Mouse (Mus musculus) myocyte (in vitro differentiated cells): ENCODE measurements at regions not wholly inside any gene's neighbourhood (a gene's known extent, or its start where the extent isn't known, plus 50 kb on each side); places are given as distances from the start of the nearest gene placed in this dataset.

Source experiments
- H3K27me3 ChIP-seq: one replicate; pipeline ENCODE4 v1.6.1; 2011; ENCODE audit not compliant: control insufficient read depth, insufficient read depth, insufficient read length
- H3K36me3 ChIP-seq: one replicate; pipeline ENCODE4 v1.6.1; 2011; ENCODE audit not compliant: control insufficient read depth, insufficient read depth
- H3K4me2 ChIP-seq: one replicate; pipeline ENCODE4 v1.6.1; 2011; ENCODE audit warnings: low read depth, control low read depth
- H3K4me3 ChIP-seq: one replicate; pipeline ENCODE4 v1.5.1; 2011; ENCODE audit warnings: mild to moderate bottlenecking, control low read depth, moderate library complexity
- H3K79me2 ChIP-seq: one replicate; pipeline ENCODE4 v1.6.1; 2011; ENCODE audit not compliant: control insufficient read depth, insufficient read depth
- H3ac ChIP-seq: one replicate; pipeline ENCODE4 v1.6.1; 2011; ENCODE audit not compliant: control insufficient read depth, insufficient read length
- CEBPB ChIP-seq: IDR thresholded peaks from 2 replicates; pipeline ENCODE4 v1.6.1; 2011; ENCODE audit warnings: mild to moderate bottlenecking, moderate library complexity; ENCODE audit not compliant: poor library complexity, insufficient read depth, severe bottlenecking
- E2F4 ChIP-seq: IDR thresholded peaks from one replicate; pipeline ENCODE4 v1.6.1; 2011; ENCODE audit warnings: mild to moderate bottlenecking, control low read depth, moderate library complexity; ENCODE audit not compliant: insufficient read depth
- MAX ChIP-seq: IDR thresholded peaks from one replicate; pipeline ENCODE4 v1.6.1; 2011; ENCODE audit warnings: low read depth, mild to moderate bottlenecking, control low read depth
- MYOD1 ChIP-seq, 3 experiments: IDR thresholded peaks; one replicate each; pipeline ENCODE4 v1.6.1; 2011; ENCODE audit warnings: control low read depth in 2 of 3, low read depth in 2 of 3, mild to moderate bottlenecking in 2 of 3, moderate library complexity in 1 of 3; ENCODE audit not compliant: insufficient read length in 2 of 3, control insufficient read depth in 1 of 3
- MYOG ChIP-seq, 3 experiments: IDR thresholded peaks; one replicate each; pipeline ENCODE4 v1.6.1; 2011; ENCODE audit warnings: control low read depth in 2 of 3, low read depth in 2 of 3, mild to moderate bottlenecking in 2 of 3; ENCODE audit not compliant: insufficient read length in 2 of 3, control insufficient read depth in 1 of 3, insufficient read depth in 1 of 3
- POLR2A ChIP-seq: IDR thresholded peaks from one replicate; pipeline ENCODE4 v1.6.1; 2011; ENCODE audit warnings: low read depth, mild to moderate bottlenecking, control low read depth, moderate library complexity; ENCODE audit not compliant: insufficient read length
- POLR2AphosphoS2 ChIP-seq: IDR thresholded peaks from one replicate; pipeline ENCODE4 v1.6.1; 2011; ENCODE audit warnings: low read depth, control low read depth; ENCODE audit not compliant: insufficient read length
- REST ChIP-seq: IDR thresholded peaks from one replicate; pipeline ENCODE4 v1.6.1; 2011; ENCODE audit warnings: mild to moderate bottlenecking, control low read depth, moderate library complexity; ENCODE audit not compliant: insufficient read depth, insufficient read length
- SRF ChIP-seq: IDR thresholded peaks from one replicate; pipeline ENCODE4 v1.6.1; 2011; ENCODE audit warnings: low read depth; ENCODE audit not compliant: control insufficient read depth, insufficient read length
- TCF12 ChIP-seq: IDR thresholded peaks from one replicate; pipeline ENCODE4 v1.6.1; 2011; ENCODE audit warnings: mild to moderate bottlenecking, control low read depth; ENCODE audit not compliant: poor library complexity, insufficient read depth, severe bottlenecking
- TCF3 ChIP-seq: IDR thresholded peaks from one replicate; pipeline ENCODE4 v1.6.1; 2011; ENCODE audit warnings: low read depth, control low read depth; ENCODE audit not compliant: insufficient read length
- USF1 ChIP-seq: IDR thresholded peaks from one replicate; pipeline ENCODE4 v1.6.1; 2011; ENCODE audit warnings: low read depth, mild to moderate bottlenecking, control low read depth, moderate library complexity

DNA sequence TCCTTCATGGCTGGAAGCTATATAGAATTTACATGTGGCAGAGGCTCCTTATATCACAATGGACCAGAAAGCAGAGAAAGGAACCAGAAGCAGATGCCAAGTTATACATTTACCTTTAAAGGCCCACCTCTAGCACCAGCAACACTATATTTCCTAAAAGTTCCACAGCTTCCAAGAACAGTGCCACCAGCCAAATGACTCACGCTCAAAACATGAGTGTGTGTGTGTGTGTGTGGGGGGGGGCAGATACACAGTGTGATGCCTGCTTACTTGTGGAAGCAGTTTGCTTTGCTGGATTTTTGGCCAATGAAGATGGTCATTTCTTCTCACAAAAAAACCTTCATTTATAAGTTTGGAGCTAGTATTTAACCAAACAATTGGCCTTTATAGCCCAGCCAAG, 405.3 kb upstream of the Ptbp2 start:
- H3K4me3 ChIP-seq, result no peak overlapping the region
- no peaks in the 10 kb centered on the region for H3K36me3 ChIP-seq
- TF ChIP-seq POLR2A, result no peak
- TF ChIP-seq MYOG (IDR thresholded peaks at IDR 0.05; ENCODE audit: control insufficient read depth in 1 of 3, insufficient read depth in 1 of 3, insufficient read length in 2 of 3, low read depth in 2 of 3), result no peak
- no peak for TF ChIP-seq REST
- no peak for TF ChIP-seq CEBPB
- TF ChIP-seq MAX, result no peak
- no peak for TF ChIP-seq SRF
- TF ChIP-seq USF1, result no peak
- TF ChIP-seq TCF3, result no peak
- no peak for TF ChIP-seq MYOD1 (IDR thresholded peaks at IDR 0.05; ENCODE audit: control insufficient read depth in 1 of 3, insufficient read length in 2 of 3, low read depth in 2 of 3)
- no peak for TF ChIP-seq POLR2AphosphoS2
- no peak for TF ChIP-seq TCF12
- no peak for TF ChIP-seq E2F4
- H3K79me2 ChIP-seq, result no peaks in the 10 kb centered on the region
- no peak overlapping the region for H3ac ChIP-seq
- H3K27me3 ChIP-seq, result no peaks in the 10 kb centered on the region
- no peak overlapping the region for H3K4me2 ChIP-seq

DNA sequence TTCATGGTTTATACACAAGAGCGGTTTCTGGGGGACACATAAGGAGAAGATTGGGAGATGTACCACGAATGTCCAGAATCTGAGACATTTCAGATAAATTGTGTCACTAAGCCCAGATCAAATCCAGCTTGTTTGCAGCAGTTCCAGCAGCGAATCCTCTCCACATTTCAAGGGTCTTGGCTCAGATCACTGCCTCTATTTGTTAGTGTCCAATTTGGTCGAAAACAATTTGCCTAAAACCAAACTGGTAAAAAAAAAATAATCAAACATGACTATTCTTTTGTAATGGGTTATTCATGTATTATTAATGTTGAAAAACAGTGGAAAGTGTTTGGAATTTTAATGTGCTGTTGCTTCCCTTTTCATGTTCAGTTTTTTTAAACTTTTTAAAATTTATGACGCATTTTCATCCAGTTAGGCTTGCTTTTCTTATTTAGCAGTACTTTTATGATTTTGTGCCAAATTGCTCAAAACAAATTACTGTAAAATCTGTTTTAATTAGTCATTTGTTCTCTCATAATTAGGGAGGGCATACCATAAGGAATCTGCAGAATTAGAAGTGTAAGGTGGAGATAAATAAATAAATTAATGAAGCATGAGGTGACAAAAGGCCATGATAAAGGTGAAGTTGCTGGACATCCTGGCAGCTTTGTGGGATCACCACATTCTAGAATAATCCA, 396.8 kb upstream of the Ptbp2 start:
- Histone ChIP-seq H3K79me2 (no peaks in the 10 kb centered on the region), H3K4me3 (no peak overlapping the region), H3ac (no peak overlapping the region), H3K36me3 (no peaks in the 10 kb centered on the region), H3K27me3 (no peaks in the 10 kb centered on the region), H3K4me2 (no peak overlapping the region)
- TF ChIP-seq MYOG (IDR thresholded peaks at IDR 0.05; ENCODE audit: control insufficient read depth in 1 of 3, insufficient read depth in 1 of 3, insufficient read length in 2 of 3, low read depth in 2 of 3), result no peak
- no peak for TF ChIP-seq TCF12

DNA sequence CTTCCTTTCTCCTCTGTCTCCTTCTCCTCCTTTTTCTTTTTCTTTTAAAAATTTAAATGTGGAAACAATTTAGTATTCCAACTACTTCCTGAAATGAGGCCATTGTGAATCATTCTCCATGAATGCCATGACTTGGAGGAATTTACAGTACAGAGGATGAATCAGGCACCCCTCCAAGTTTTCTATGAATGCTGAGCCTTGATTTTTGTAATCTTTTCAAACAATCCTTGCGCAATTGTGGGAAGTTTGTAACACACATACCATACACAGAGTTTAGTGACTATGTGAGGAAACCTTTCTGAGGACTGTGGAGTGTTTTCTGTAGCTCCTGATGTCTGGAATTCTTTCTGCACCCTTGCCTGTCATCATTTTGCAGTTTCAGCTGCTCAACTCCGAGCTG, 391.4 kb upstream of the Ptbp2 start:
- H3K4me2 ChIP-seq, result peak overlapping the region; percentile 58
- TF ChIP-seq MYOG (IDR thresholded peaks at IDR 0.05; ENCODE audit: control insufficient read depth in 1 of 3, insufficient read depth in 1 of 3, insufficient read length in 2 of 3, low read depth in 2 of 3) (no peak), CEBPB (peak; percentile 97)
- no peaks in the 10 kb centered on the region for H3K79me2 ChIP-seq
- H3K27me3 ChIP-seq, result no peaks in the 10 kb centered on the region
- no peak overlapping the region for H3K4me3 ChIP-seq
- no peak overlapping the region for H3ac ChIP-seq
- H3K36me3 ChIP-seq, result no peaks in the 10 kb centered on the region
